Mouse (Mus musculus) large intestine, adult 2 months (tissue): Measurements from ENCODE around the gene Col7a1. TPM values are rescaled to one million over a fixed set of nuclear protein-coding genes. Genes with fewer than 3 reads are reported as not detected.

Experiments used
- DNase-seq: peaks from one replicate; pipeline ENCODE4 v3.0.0-alpha.2; 2012; ENCODE audit warnings: low read depth, low spot score
- WGBS: fragments of 180-500 bp; shearing (Covaris S2); methylation state at CpG from one replicate; pipeline ENCODE4 v1.1.7; 2018; 5-methylcytosine and 5-hydroxymethylcytosine counted together
- polyA plus RNA-seq: library from polyadenylated mRNA; depleted of rRNA; stranded (reverse); fragments of >200 nt; gene quantifications from 2 replicates; pipeline ENCODE4 v1.2.3, GENCODE M21; 2012; rRNA removed

The Col7a1 gene
- polyA plus RNA-seq, 1 experiment: 1.0 TPM

GRCm38 (mm10) chr9:109009636-109010315 lies 56.4 kb downstream of the Col7a1 start:
- no peak for DNase-seq
- WGBS: 49% methylated on average over 17 of the region's 17 CpGs

GRCm38 (mm10) chr9:109010316-109010690 lies 56.9 kb downstream of the Col7a1 start:
- DNase-seq: no peak
- 78% methylated on average over 14 of the region's 14 CpGs for WGBS

- DNase-seq: no peak
- WGBS: 31% methylated on average over 8 of the region's 8 CpGs
Observed at GRCm38 (mm10) chr9:109015397-109015796, 62.0 kb downstream of the Col7a1 start.

- DNase-seq: no peak
- 72% methylated on average over 11 of the region's 11 CpGs for WGBS
Observed at GRCm38 (mm10) chr9:109016973-109017604, 63.7 kb downstream of the Col7a1 start.

GRCm38 (mm10) chr9:109021428-109021827 lies 68.0 kb downstream of the Col7a1 start:
- 58% methylated on average over 4 of the region's 4 CpGs for WGBS
- no peak for DNase-seq

- 74% methylated on average over 17 of the region's 17 CpGs for WGBS
- no peak for DNase-seq
Observed at GRCm38 (mm10) chr9:109022866-109023685, 69.7 kb downstream of the Col7a1 start.

- DNase-seq: no peak
- WGBS: 27% methylated on average over 8 of the region's 8 CpGs
Observed at GRCm38 (mm10) chr9:109027521-109027920, 74.1 kb downstream of the Col7a1 start.

GRCm38 (mm10) chr9:109028421-109028820 lies 75.0 kb downstream of the Col7a1 start:
- WGBS: 91% methylated on average over 3 of the region's 3 CpGs
- DNase-seq: no peak

GRCm38 (mm10) chr9:109028919-109029318 lies 75.5 kb downstream of the Col7a1 start:
- WGBS: 30% methylated on average over 5 of the region's 5 CpGs
- no peak for DNase-seq

- WGBS: 78% methylated on average over 3 of the region's 3 CpGs
Observed at GRCm38 (mm10) chr9:109030312-109030711, 76.9 kb downstream of the Col7a1 start.

GRCm38 (mm10) chr9:109031001-109031400 lies 77.6 kb downstream of the Col7a1 start:
- DNase-seq: no peak
- 94% methylated on average over 7 of the region's 7 CpGs for WGBS

More at GRCm38 (mm10) chr9:109030312-109030711, 76.9 kb downstream of the Col7a1 start:
- DNase-seq: no peak

- 89% methylated on average over 8 of the region's 8 CpGs for WGBS
- DNase-seq: no peak
Observed at GRCm38 (mm10) chr9:109031686-109032085, 78.3 kb downstream of the Col7a1 start.

- DNase-seq: no peak
- whole genome bisulfite sequencing: 64% methylated on average over 6 of the region's 6 CpGs
Observed at GRCm38 (mm10) chr9:109032435-109032834, 79.0 kb downstream of the Col7a1 start.

Other genes with a start within 250 kb of the Col7a1 start
- gene Ip6k2, start 169.8 kb upstream of the Col7a1 start, polyA plus RNA-seq: 39.4 and 49.2 TPM in 2 replicates
- gene Nckipsd, start 145.2 kb upstream of the Col7a1 start, polyA plus RNA-seq: 9.6 and 11.2 TPM in 2 replicates
- 0.79 and 0.95 TPM in 2 replicates for gene Celsr3, start 127.3 kb upstream of the Col7a1 start, polyA plus RNA-seq
- gene Slc26a6, start 100.3 kb upstream of the Col7a1 start, polyA plus RNA-seq: 598 and 654 TPM in 2 replicates
- gene Tmem89, start 39.0 kb upstream of the Col7a1 start, polyA plus RNA-seq: 6.7 and 9.8 TPM in 2 replicates
- 866 and 953 TPM in 2 replicates for gene Uqcrc1, start 17.0 kb upstream of the Col7a1 start, polyA plus RNA-seq
- gene Ucn2, start 32.4 kb downstream of the Col7a1 start, polyA plus RNA-seq: 0.09 and 0.25 TPM in 2 replicates
- 68.2 and 119 TPM in 2 replicates for gene Pfkfb4, start 38.2 kb downstream of the Col7a1 start, polyA plus RNA-seq
- gene Shisa5, start 85.0 kb downstream of the Col7a1 start, polyA plus RNA-seq: 334 and 413 TPM in 2 replicates
- gene Trex1, start 106.1 kb downstream of the Col7a1 start, polyA plus RNA-seq: 65.2 and 93.3 TPM in 2 replicates
- gene Atrip, start 120.5 kb downstream of the Col7a1 start, polyA plus RNA-seq: 11.7 and 13.7 TPM in 2 replicates
- gene Ccdc51, start 128.9 kb downstream of the Col7a1 start, polyA plus RNA-seq: 11.3 and 12.1 TPM in 2 replicates
- gene Tma7, start 129.0 kb downstream of the Col7a1 start, polyA plus RNA-seq: 48.8 and 51.7 TPM in 2 replicates
- gene Plxnb1, start 141.8 kb downstream of the Col7a1 start, polyA plus RNA-seq: 2.5 and 3.4 TPM in 2 replicates
- gene Fbxw21, start 208.5 kb downstream of the Col7a1 start, polyA plus RNA-seq: not detected in 2 replicates
- not detected in 2 replicates for gene Fbxw13, start 242.4 kb downstream of the Col7a1 start, polyA plus RNA-seq